Mouse (Mus musculus): ENCODE data around the gene Casc1.

The Casc1 gene

DNA sequence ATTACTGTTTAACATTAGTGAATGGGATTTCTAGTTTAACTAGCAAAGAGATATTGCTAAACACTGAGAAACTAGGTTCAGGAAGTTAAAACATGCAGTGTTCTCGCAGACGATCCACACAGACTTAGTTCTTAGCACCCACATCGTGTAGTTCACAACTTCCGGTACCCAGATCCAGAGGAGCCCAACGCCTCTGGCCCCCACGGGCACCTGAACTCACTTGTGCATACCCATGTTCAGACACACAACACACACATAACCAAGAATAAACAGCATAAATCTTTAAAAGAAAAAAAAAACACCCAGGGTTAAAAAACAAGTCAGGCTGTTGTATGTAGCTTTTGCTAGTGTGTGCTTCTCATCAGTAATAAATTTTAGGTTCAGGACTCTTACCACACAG is 6.4 kb downstream of the Casc1 start:
- in situ Hi-C loops (cut with MboI, MseI): no loop called here

DNA sequence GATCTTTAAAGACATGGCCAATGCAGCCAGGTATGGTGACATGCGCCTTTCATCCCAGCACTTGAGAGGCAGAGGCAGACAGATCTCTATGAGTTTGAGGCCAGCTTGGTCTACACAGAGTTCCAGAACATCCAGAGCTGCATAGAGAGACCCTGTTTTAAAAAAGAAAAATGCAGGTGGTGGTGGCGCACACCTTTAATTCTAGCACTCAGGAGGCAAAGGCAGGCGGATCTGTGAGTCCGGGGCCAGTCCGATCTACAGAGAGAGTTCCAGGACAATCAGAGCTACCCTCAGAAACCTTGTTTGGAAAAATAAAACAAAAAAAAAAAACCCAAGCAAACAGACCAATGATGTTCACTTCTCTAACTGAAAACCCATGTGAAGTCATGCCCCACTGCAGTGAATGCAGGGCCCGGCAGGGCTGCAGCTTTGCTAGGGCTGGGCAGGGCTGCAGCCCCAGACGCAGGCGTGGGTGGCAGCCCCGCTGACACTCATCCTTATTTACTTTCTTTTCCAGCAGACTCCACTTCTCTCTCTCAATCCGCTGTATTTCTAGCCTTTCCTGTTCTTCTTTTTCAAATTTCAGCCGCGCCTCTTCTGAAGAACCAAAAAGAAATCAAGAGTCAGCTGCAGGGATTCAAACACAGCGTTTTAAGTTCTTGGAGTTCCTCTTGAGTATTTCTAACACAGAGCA is 8.2 kb downstream of the Casc1 start:
- in situ Hi-C loops (cut with MboI, MseI): no loop called here

GRCm38 (mm10) chr6:145197949-145198686 is 12.7 kb downstream of the Casc1 start:
- in situ Hi-C loops (cut with MboI, MseI): loop anchor here (5.0 kb wide), 1 partner anchor 149 kb away; no protein-coding TSS in a partner anchor

- in situ Hi-C loops (cut with MboI, MseI): loop anchor here (5.0 kb wide), 1 partner anchor 101 kb away; no protein-coding TSS in a partner anchor
Measured at GRCm38 (mm10) chr6:145193446-145193845, 17.4 kb downstream of the Casc1 start.

DNA sequence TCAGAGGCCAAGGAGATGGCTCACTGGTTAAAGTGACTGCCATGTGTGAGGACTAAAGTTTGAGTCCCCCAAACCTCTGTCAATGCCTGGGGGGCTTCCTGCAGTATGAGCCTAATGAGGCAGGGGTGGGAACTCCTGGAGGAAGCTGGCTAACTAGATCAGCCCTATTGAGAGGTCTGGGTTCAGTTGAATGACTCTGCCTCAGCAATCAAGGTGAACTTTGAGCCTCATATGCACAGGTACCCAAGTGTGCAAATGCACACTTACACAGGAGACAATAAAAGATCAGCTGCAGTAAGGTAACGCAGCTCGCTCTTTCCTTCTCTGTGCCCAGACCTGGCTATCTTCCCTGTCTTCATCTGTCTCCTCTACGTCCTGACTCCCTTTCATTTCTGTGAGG is 17.8 kb downstream of the Casc1 start:
- in situ Hi-C loops (cut with MboI, MseI): loop anchor here (5.0 kb wide), 1 partner anchor 101 kb away; no protein-coding TSS in a partner anchor

DNA sequence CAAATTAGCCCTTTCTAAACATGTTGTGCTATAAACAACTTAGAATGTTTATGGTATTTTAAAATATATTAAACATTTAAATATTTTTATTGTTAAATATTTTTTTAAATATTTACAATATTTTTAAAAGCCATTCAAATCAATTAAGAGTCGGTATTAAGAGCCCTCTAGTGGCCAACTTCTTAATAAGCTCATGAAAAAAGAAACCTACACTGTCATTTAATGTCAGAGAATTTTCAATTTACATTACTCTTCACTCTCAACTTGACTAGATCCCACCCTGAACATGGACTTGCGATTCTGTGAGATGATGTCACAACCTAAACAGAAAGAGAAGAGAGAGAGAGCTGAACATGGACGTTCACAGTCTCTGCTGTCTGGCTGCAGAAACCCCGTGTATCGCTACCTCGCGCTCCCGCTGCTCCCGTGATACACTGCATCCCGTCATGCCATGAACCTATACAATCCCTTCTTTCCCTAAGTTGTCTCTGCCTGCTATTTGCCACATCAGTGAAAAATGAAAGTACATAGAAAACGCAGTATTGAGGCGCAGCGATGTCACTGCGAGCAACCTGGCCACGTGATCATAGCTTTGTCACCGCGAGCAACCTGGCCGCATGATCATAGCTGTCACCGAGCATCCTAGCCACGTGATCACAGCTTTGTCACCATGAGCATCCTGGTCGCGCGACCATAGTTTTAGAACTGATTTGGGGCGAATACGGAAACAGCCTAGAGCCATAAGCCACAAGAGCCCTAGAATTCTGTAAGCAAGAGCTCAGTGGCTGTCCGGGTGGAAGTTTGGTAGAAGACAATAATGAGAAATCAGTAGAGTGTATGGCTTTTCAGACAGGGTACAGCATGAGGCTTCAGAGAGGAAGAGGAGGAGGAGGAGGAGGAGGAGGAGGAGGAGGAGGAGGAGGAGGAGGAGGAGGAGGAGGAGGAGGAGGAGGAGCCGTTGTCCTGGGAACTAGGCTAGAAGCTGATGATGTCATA is 23.4 kb downstream of the Casc1 start:
- in situ Hi-C loops (cut with MboI, MseI): loop anchor here (5.0 kb wide), 1 partner anchor 50 kb away; no protein-coding TSS in a partner anchor

DNA sequence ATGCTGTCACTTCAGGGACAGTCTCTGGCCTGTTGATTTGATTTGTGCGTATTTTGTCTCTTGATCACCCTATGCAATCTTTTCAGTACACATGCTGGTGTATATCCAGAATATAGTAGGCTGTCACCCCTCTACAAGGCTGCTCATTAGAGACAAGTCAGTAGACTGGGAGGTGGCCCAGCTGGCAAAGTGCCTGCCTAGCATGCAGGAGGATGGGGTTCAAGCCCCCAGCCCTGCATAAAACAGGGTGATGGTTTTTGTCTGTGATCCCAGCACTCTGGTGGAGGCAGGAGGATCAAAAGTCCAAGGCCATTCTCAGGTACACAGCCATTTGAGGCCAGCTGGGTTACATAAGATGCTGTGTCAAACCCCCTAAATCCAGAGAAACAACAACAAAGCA is 24.7 kb downstream of the Casc1 start:
- in situ Hi-C loops (cut with MboI, MseI): loop anchor here (5.0 kb wide), 1 partner anchor 49 kb away; no protein-coding TSS in a partner anchor

- in situ Hi-C loops (cut with MboI, MseI): no loop called here
Measured at GRCm38 (mm10) chr6:145182044-145182443, 28.8 kb downstream of the Casc1 start.

GRCm38 (mm10) chr6:145179665-145180064 is 31.1 kb downstream of the Casc1 start:
- in situ Hi-C loops (cut with MboI, MseI): no loop called here

GRCm38 (mm10) chr6:145176474-145176873 is 34.3 kb downstream of the Casc1 start:
- in situ Hi-C loops (cut with MboI, MseI): no loop called here

DNA sequence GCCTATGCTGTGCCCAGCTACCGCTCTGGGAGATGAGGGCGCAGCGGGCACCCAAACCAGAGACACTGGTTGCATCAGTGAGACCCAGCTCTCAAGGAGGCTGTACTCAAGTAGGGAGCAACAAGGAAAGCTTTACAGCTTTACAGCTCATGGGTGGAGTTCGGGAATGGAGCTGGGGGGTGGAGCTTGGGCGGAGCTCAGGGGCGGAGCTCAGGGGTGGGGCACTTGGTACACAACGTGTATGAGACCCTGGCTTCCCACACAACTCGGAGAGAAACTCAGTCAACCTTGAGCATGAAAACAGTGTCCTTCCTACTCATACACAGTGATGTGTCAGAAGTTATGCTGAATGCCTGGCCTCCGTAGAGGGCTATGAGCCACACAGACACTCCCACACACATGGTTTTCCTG is 35.2 kb downstream of the Casc1 start:
- in situ Hi-C loops (cut with MboI, MseI): no loop called here

- in situ Hi-C loops (cut with MboI, MseI): no loop called here
Measured at GRCm38 (mm10) chr6:145173781-145174191, 37.0 kb downstream of the Casc1 start.

DNA sequence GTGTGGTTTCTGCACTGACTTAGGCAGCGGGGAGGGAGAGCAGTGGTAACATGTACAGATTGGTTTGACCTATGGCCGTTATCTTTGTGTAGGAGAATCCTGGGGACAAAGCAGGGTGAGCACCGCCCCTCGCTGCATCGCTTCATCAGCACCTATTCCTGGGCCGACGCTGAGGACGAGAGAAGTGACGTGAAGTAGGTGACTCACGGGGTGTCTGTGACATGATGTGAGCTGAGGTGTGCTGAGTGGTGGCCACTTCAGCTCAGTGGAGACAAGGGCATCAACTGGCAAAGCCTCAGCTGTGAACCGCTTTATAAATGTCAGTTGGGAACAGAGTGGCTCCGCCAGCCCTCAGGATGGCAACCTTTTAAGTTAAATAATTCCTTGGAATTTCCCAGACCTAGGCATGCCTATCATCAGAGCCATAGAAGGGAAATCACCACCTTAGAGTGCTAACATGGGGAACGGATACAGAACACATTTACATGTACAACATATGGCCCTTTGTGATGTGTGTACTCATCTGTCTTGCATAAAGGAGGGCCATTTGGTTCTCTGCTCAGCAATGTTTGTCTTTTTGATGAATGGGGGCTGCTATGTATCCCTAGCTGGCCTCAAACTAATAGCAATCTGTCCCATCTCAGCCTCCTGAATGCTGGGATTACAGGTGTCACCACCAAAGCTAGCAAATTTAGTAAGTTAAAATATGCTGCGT is 38.8 kb downstream of the Casc1 start:
- in situ Hi-C loops (cut with MboI, MseI): no loop called here

- in situ Hi-C loops (cut with MboI, MseI): no loop called here
Measured at GRCm38 (mm10) chr6:145160581-145160980, 50.2 kb downstream of the Casc1 start.

- in situ Hi-C loops (cut with MboI, MseI): no loop called here
Measured at GRCm38 (mm10) chr6:145158619-145159018, 52.2 kb downstream of the Casc1 start.

DNA sequence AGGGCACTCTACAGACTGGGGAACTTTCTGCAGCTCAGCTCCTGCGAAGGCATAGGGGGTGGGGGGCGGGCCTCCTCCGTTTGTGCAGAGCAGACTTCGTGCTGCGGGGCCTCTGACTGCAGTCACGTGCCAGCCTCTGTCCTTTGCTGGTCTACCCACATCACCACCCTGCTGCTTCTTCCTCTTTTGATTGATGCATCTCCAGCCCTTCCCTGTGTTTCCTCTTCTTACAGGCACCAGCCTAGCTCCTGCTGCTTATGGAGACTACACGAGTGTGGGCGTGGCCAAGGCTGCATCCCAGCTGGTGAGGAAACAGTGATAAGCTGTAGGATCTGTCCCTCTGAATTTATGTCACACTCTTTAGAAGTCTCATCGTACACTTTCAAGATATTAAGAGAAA is 61.8 kb downstream of the Casc1 start:
- in situ Hi-C loops (cut with MboI, MseI): no loop called here

DNA sequence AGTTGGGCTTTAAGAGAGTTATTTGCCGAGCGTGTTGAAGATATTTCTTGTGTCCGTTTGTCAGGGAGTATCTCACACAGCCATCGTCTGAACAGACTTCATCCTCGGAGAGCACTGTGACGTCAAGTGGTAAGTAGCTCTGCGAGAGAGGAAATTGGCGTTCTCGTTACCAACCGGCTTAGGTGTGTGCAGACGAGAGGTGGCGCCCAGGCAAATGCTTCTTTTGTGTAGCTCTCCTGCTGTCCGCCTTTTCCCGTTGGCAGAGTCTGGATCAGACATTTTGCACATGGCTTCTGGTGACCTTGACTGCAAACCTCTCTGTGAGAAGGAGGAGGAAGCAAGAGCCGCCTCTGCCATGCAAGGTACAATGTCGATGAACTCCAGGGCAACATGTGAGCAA is 63.1 kb downstream of the Casc1 start:
- in situ Hi-C loops (cut with MboI, MseI): no loop called here

DNA sequence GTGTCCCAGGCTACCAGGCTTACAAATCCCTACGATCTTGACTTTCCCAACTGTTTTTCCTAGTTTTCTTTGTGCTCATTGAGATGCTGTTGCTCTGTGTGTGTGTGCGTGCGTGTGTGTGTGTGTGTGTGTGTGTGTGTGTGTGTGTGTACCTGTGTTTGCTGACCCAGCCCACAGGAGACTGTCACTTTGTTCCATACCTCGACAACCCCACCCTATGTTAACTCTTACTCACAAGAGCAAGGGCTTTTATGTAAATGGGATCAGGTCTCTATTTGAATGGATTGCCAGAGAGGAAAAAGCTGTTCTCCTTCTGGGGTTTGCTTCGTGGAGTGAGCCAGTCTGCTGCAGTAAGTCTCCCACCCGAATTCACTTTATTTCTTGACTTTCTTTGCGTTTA is 65.6 kb downstream of the Casc1 start:
- in situ Hi-C loops (cut with MboI, MseI): no loop called here

DNA sequence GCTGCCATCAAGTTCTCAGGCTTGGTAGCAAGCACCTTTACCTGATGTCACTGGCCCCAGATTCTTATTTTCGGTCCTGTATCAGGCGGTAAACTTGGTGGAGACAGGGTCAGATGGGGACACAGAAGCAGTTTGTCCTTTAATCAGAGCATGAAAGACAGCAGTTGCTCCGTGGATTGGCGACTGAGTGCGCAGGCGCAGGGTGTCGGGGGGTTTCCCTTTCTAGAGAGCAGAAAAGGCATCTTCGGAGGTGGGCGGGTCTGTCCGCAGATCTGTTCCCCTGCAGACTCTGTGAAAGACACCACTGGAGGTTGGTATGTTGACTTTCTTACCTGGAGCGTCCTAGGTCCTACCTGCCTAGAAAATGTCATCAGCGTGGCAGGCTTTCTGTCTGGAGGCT is 69.0 kb downstream of the Casc1 start:
- in situ Hi-C loops (cut with MboI, MseI): no loop called here

DNA sequence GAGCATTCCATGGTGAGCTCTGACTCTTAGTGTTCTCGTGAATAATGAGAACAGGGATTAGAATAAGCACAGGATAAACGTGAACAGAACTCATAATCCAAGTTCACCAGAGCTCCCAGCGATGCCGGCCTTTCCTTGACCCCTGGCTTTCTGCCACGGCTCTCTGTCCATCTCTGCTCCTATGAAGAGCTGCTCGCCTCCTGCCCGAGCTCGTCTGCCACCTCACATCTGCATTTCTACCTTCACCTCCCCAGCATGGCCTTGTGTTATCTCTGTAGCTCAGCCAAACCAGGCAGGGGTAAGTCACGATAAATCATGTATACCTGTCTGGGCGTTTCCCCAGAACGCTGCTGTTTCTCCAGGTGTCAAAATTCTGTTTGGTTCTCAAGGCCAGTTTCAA is 70.1 kb downstream of the Casc1 start:
- in situ Hi-C loops (cut with MboI, MseI): no loop called here
